ENCODE assay signal across 17 mouse cellular contexts in the genomic region with DNA sequence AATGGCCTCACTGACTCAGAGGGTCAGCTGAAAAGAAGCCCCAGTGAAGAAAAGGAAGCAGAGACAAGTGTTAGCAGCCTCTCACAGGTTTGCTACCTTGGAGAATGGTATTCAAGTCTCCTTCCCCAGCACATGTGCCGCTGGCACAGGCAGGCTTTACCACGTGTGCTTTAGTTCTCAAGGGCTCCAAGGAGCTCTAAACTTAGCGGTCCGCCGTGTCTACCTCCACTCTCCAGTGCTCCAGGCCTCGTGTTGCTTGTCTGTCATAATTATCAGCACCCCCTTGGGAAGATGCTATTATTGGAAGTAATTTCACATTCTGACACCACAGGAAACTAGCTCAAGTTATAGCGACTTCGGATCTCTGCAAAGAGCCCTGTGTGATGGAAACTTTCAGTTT.
DNase-seq lines count a peak whose midpoint lies in the region; ATAC-seq and TF ChIP-seq lines count a peak whose summit lies in the region.
"Had no signal": no experiment of that assay in that cellular context is flagged by ENCODE, and none has a peak within 500 bp of the region (broad histone marks: within the 10 kb centered on the region; RNA-seq: fewer than 3 reads in every experiment).

No protein-coding gene starts in this region.

- no peaks in the 10 kb centered on the region for H3K9me3 ChIP-seq in heart, embryonic 14.5 days (ENCODE audit: control insufficient read depth, low read length)
- H3K9me3 ChIP-seq in midbrain, embryonic 13.5 days = no peaks in the 10 kb centered on the region
- H3K9me3 ChIP-seq in midbrain, postnatal 0 days (ENCODE audit: low read length) = no peaks in the 10 kb centered on the region
- H3K9me3 ChIP-seq in embryonic facial prominence, embryonic 14.5 days (ENCODE audit: control insufficient read depth, low read length) = no peaks in the 10 kb centered on the region
- no peaks in the 10 kb centered on the region for H3K9me3 ChIP-seq in neural tube, embryonic 14.5 days (ENCODE audit: control insufficient read depth, low read length)
- H3K9me3 ChIP-seq: G1E; liver, embryonic 13.5 days had no signal

- H3K4me3 ChIP-seq in heart, embryonic 14.5 days (ENCODE audit: control insufficient read depth in 1 of 2, insufficient read depth in 1 of 2, low read depth in 1 of 2, low read length in 2 of 2) = no peak overlapping the region
- H3K4me3 ChIP-seq in midbrain, embryonic 13.5 days (replicated peaks) = no peak overlapping the region
- H3K4me3 ChIP-seq in midbrain, postnatal 0 days (ENCODE audit: low read depth, low read length) = no peak overlapping the region
- no peak overlapping the region for H3K4me3 ChIP-seq in embryonic facial prominence, embryonic 14.5 days (ENCODE audit: low read depth, low read length)
- H3K4me3 ChIP-seq in neural tube, embryonic 14.5 days (ENCODE audit: low read depth, low read length) = no peak overlapping the region
- H3K4me3 ChIP-seq: liver, embryonic 13.5 days had no signal

- WGBS in heart, embryonic 14.5 days = 17% methylated on average over 8 of the region's 8 CpGs
- WGBS in midbrain, embryonic 13.5 days = 30% methylated on average over 8 of the region's 8 CpGs
- 25% methylated on average over 8 of the region's 8 CpGs for WGBS in midbrain, postnatal 0 days
- WGBS in embryonic facial prominence, embryonic 14.5 days = 40% methylated on average over 8 of the region's 8 CpGs
- 43% methylated on average over 8 of the region's 8 CpGs for WGBS in neural tube, embryonic 14.5 days

- H3K4me2 ChIP-seq in heart, embryonic 14.5 days (ENCODE audit: low read length) = peak overlapping the region; percentile 9; the same call in 1 of the 2 replicates
- no peak overlapping the region for H3K4me2 ChIP-seq in midbrain, embryonic 13.5 days (replicated peaks)
- H3K4me2 ChIP-seq in midbrain, postnatal 0 days (ENCODE audit: low read depth, low read length, poor library complexity, severe bottlenecking) = no peak overlapping the region
- no peak overlapping the region for H3K4me2 ChIP-seq in embryonic facial prominence, embryonic 14.5 days (ENCODE audit: low read depth, low read length)
- no peak overlapping the region for H3K4me2 ChIP-seq in neural tube, embryonic 14.5 days (ENCODE audit: low read depth, low read length)
- H3K4me2 ChIP-seq: liver, embryonic 13.5 days had no signal

- H3K27me3 ChIP-seq in heart, embryonic 14.5 days (ENCODE audit: control insufficient read depth, insufficient read depth, low read length) = no peaks in the 10 kb centered on the region
- H3K27me3 ChIP-seq in midbrain, embryonic 13.5 days = peaks cover 72% of the 10 kb centered on the region
- H3K27me3 ChIP-seq in midbrain, postnatal 0 days (ENCODE audit: insufficient read depth, low read length) = no peaks in the 10 kb centered on the region
- H3K27me3 ChIP-seq in embryonic facial prominence, embryonic 14.5 days (replicated peaks; ENCODE audit: control insufficient read depth, insufficient read depth, low read length) = no peaks in the 10 kb centered on the region
- no peaks in the 10 kb centered on the region for H3K27me3 ChIP-seq in neural tube, embryonic 14.5 days (ENCODE audit: control insufficient read depth, insufficient read depth, low read length)
- H3K27me3 ChIP-seq: liver, embryonic 13.5 days had no signal

- ATAC-seq in heart, embryonic 14.5 days (ENCODE audit: insufficient number of reproducible peaks, insufficient read depth, low FRiP score, low read depth) = no peak
- ATAC-seq in midbrain, embryonic 13.5 days = no peak
- no peak for ATAC-seq in midbrain, postnatal 0 days (ENCODE audit: low FRiP score)
- 0 out of 2 replicates have a peak, but pooled peaks have one; percentile 26 for ATAC-seq in embryonic facial prominence, embryonic 14.5 days (ENCODE audit: low read depth)
- peak; percentile 51; the same call in 1 of the 2 replicates for ATAC-seq in neural tube, embryonic 14.5 days (ENCODE audit: low read depth)
- ATAC-seq: forebrain, postnatal 0 days had no signal

- no peak for TF ChIP-seq CTCF in midbrain, postnatal 0 days (IDR thresholded peaks at IDR 0.05)

- H3K27ac ChIP-seq in heart, embryonic 14.5 days (replicated peaks in 1 of 2; ENCODE audit: control insufficient read depth in 1 of 2, insufficient read depth in 1 of 2, low read depth in 2 of 2, low read length in 2 of 2) = peak overlapping the region in 1 of 2 experiments; percentile 53; a peak in 3 of 4 replicates
- H3K27ac ChIP-seq in midbrain, embryonic 13.5 days = peak overlapping the region; percentile 0; the same call in 1 of the 2 replicates
- H3K27ac ChIP-seq in midbrain, postnatal 0 days (ENCODE audit: low read depth, low read length) = no peak overlapping the region
- no peak overlapping the region for H3K27ac ChIP-seq in embryonic facial prominence, embryonic 14.5 days (replicated peaks; ENCODE audit: low read depth, low read length)
- H3K27ac ChIP-seq in neural tube, embryonic 14.5 days (ENCODE audit: low read depth, low read length) = no peak overlapping the region
- H3K27ac ChIP-seq: liver, embryonic 13.5 days had no signal

- peaks cover 8 to 21% of the 10 kb centered on the region in 2 experiments for H3K4me1 ChIP-seq in heart, embryonic 14.5 days (ENCODE audit: control insufficient read depth in 2 of 2, insufficient read depth in 2 of 2, low read length in 2 of 2)
- H3K4me1 ChIP-seq in midbrain, embryonic 13.5 days (replicated peaks) = peaks cover 41% of the 10 kb centered on the region
- 0 out of 2 replicates have a peak, but pooled peaks cover 6% of the 10 kb centered on the region for H3K4me1 ChIP-seq in midbrain, postnatal 0 days (ENCODE audit: insufficient read depth, low read length)
- H3K4me1 ChIP-seq in embryonic facial prominence, embryonic 14.5 days (ENCODE audit: control insufficient read depth, insufficient read depth, low read length) = peaks cover 22% of the 10 kb centered on the region
- H3K4me1 ChIP-seq in neural tube, embryonic 14.5 days (ENCODE audit: control insufficient read depth, insufficient read depth, low read length) = peaks cover 6% of the 10 kb centered on the region; the same call in 1 of the 2 replicates
- H3K4me1 ChIP-seq: liver, embryonic 13.5 days had no signal

- no peak overlapping the region for H3K9ac ChIP-seq in heart, embryonic 14.5 days (ENCODE audit: low read length)
- H3K9ac ChIP-seq in midbrain, embryonic 13.5 days (replicated peaks) = no peak overlapping the region
- H3K9ac ChIP-seq in midbrain, postnatal 0 days (replicated peaks; ENCODE audit: low read length, poor library complexity, severe bottlenecking) = no peak overlapping the region
- H3K9ac ChIP-seq in embryonic facial prominence, embryonic 14.5 days (ENCODE audit: low read depth, low read length) = no peak overlapping the region
- H3K9ac ChIP-seq in neural tube, embryonic 14.5 days (replicated peaks; ENCODE audit: low read depth, low read length) = no peak overlapping the region
- H3K9ac ChIP-seq: forebrain, postnatal 0 days; liver, embryonic 13.5 days had no signal

- no peaks in the 10 kb centered on the region for H3K36me3 ChIP-seq in heart, embryonic 14.5 days (ENCODE audit: control insufficient read depth, insufficient read depth, low read length)
- H3K36me3 ChIP-seq in midbrain, embryonic 13.5 days = no peaks in the 10 kb centered on the region
- no peaks in the 10 kb centered on the region for H3K36me3 ChIP-seq in midbrain, postnatal 0 days (ENCODE audit: insufficient read depth, low read length)
- H3K36me3 ChIP-seq in embryonic facial prominence, embryonic 14.5 days (ENCODE audit: control insufficient read depth, insufficient read depth, low read length) = no peaks in the 10 kb centered on the region
- no peaks in the 10 kb centered on the region for H3K36me3 ChIP-seq in neural tube, embryonic 14.5 days (ENCODE audit: control insufficient read depth, insufficient read depth, low read length)
- H3K36me3 ChIP-seq: G1E; liver, embryonic 13.5 days had no signal

- DNase-seq in heart, adult 9 months (ENCODE audit: low spot score in 2 of 2) = no peak
- no peak for DNase-seq in midbrain, postnatal 0 days (ENCODE audit: low spot score)
- peak; percentile 40 for DNase-seq in embryonic facial prominence, embryonic 14.5 days (ENCODE audit: low spot score)
- no peak for DNase-seq in left cerebral cortex, adult 11 months (ENCODE audit: low spot score)
- no peak for DNase-seq in cerebellum, postnatal 10 days
- DNase-seq: adrenal gland, adult 2 months; cerebellum, adult 9-11 months; forebrain, postnatal 0 days; kidney, adult 11 months; kidney, postnatal 14 days; liver, embryonic 13.5 days; right cerebral cortex, postnatal 25 days; thymus, postnatal 36 days had no signal

Comparison
In these comparisons a context has a peak if more than half of its experiments do, and no peak if none do; other contexts are left out.
1. ATAC-seq: peak in embryonic facial prominence, embryonic 14.5 days (single experiment) and neural tube, embryonic 14.5 days (single experiment); none in heart, embryonic 14.5 days (single experiment), midbrain, embryonic 13.5 days (single experiment) and midbrain, postnatal 0 days (single experiment).